Mouse (Mus musculus) kidney, embryonic 16.5 days (tissue): Measurements from ENCODE around the gene Dars. TPM values are rescaled to one million over a fixed set of nuclear protein-coding genes. Genes with fewer than 3 reads are reported as not detected.

Experiments used
- ATAC-seq: fragments of 200-750 bp; cut with Nextera tagmentation; 2 replicates; pipeline ENCODE4 v1.8.0; 2017; ENCODE audit warnings: moderate TSS enrichment; ENCODE audit not compliant: low FRiP score, low TSS enrichment
- H3K27ac ChIP-seq: fragments of 300-500 bp; sonication (generic); 2 replicates; pipeline ENCODE4 v1.5.1; 2014; ENCODE audit warnings: low read length
- H3K27me3 ChIP-seq: fragments of 300-500 bp; sonication (generic); 2 replicates; pipeline ENCODE4 v1.6.1; 2014; ENCODE audit warnings: low read length, control low read depth, mixed read lengths; ENCODE audit not compliant: insufficient read depth
- H3K36me3 ChIP-seq: fragments of 300-500 bp; sonication (generic); 2 replicates; pipeline ENCODE4 v1.6.1; 2014; ENCODE audit warnings: low read length, control low read depth, mixed read lengths; ENCODE audit not compliant: insufficient read depth
- H3K4me1 ChIP-seq: fragments of 300-500 bp; sonication (generic); 2 replicates; pipeline ENCODE4 v1.6.1; 2014; ENCODE audit warnings: low read length, control low read depth, mixed read lengths; ENCODE audit not compliant: insufficient read depth
- H3K4me2 ChIP-seq: fragments of 300-500 bp; sonication (generic); replicated peaks from 2 replicates; pipeline ENCODE4 v1.6.1; 2014; ENCODE audit warnings: low read depth, low read length
- H3K4me3 ChIP-seq: fragments of 300-500 bp; sonication (generic); 2 replicates; pipeline ENCODE4 v1.5.1; 2014; ENCODE audit warnings: mild to moderate bottlenecking, low read length
- H3K9ac ChIP-seq: fragments of 300-500 bp; sonication (generic); replicated peaks from 2 replicates; pipeline ENCODE4 v1.6.1; 2014; ENCODE audit warnings: low read length
- H3K9me3 ChIP-seq: fragments of 300-500 bp; sonication (generic); 2 replicates; pipeline ENCODE4 v1.6.1; 2016; ENCODE audit warnings: low read length, control low read depth
- WGBS: fragments of 180-500 bp; shearing (Covaris S2); extraction: QIAGEN DNeasy Blood & Tissue Kit; methylation state at CpG from one replicate; pipeline ENCODE4 v1.1.7; 2014; 5-methylcytosine and 5-hydroxymethylcytosine counted together
- polyA plus RNA-seq: library from polyadenylated mRNA; unstranded; fragments of >200 nt; fragmentation: Nextera tagmentation; extraction: Ambion mirVana; gene quantifications from 2 replicates; pipeline ENCODE4 v1.2.1, GENCODE M21; 2015

Gene Dars
- polyA plus RNA-seq, 1 experiment from 2014 or later: 155 TPM

DNA sequence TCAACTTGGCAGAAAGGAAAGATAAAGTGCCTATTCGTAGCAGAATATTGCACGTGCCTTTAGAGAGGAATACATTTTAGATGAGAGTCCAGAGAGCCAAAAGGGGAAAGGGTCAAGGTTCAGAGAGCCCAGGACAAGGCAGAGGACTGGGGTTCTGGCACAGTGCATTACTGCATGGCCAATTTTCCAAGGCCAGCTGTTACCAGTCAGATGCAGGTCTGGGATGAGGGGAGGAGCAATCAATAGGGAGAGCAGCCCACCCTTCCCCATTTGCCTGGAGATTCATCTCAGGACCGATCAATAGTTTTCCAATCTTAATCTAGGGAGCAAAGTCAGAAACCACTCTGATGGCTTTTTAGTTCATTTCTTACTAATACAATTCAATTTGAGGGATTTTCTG, 35.0 kb upstream of the Dars start:
- no peak overlapping the region for H3K4me3 ChIP-seq
- H3K9me3 ChIP-seq: no peaks in the 10 kb centered on the region
- no peaks in the 10 kb centered on the region for H3K36me3 ChIP-seq
- peaks cover 3% of the 10 kb centered on the region; the same call in 1 of the 2 replicates for H3K4me1 ChIP-seq
- H3K9ac ChIP-seq: no peak overlapping the region
- no peak overlapping the region for H3K4me2 ChIP-seq
- WGBS: 74% methylated on average over 3 of the region's 3 CpGs
- H3K27me3 ChIP-seq: no peaks in the 10 kb centered on the region
- H3K27ac ChIP-seq: no peak overlapping the region
- ATAC-seq: no peak

DNA sequence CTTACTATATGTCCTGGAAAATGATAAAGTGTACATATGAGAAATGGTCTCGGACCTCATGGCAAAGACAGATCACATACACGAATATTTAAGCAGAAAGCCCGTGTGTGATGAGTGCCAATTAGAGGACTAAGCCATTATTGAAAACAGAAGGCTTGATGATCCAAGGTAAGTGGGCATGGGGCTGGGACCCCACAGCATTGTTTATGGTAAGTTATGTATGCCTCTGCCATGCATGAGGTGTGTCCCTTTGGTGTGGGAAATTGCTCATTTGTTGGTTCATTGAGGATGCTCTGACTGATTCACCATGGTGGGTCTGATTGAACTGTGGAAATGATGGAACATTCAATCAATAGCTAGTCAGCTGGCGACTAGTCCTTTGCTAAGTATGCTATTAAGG, 34.0 kb upstream of the Dars start:
- WGBS: 86% methylated on average over 4 of the region's 4 CpGs
- Histone ChIP-seq H3K36me3 (no peaks in the 10 kb centered on the region), H3K27me3 (no peaks in the 10 kb centered on the region), H3K27ac (no peak overlapping the region), H3K4me1 (no peaks in the 10 kb centered on the region), H3K4me2 (no peak overlapping the region), H3K9ac (no peak overlapping the region), H3K9me3 (no peaks in the 10 kb centered on the region), H3K4me3 (no peak overlapping the region)
- no peak for ATAC-seq

DNA sequence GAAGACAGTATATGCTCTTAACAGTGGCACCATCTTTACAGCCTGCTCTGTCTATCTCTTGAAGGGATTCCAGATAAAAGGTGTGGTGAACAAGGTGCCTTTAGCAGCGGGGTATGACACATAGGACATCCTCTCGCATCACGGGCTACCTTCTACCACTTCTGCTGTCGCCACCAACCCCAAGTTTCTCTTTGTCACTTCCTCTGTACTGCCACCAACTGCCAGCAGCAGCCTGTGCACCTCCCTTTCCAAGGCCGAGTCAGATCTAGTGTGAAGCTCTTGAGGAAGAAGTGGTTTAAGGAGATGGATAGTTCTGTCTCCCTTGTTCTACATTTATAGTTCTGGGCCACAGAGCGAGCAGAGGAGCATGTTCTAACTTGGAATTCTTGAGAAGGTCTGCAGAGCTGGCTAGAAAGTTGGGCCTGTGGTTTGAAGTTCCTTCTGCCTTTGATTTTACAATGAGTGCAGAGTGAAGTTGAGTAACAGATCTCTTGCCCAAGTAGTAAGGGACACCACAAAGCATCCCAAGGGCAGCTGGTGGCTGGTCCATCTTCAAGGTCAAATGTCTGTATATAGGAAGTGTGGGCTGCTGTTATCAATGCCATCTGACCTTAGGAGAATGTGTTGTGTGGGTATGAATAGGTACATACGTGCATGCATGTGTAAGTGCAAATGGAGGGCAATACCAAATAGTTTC, 30.2 kb upstream of the Dars start:
- Histone ChIP-seq H3K4me2 (no peak overlapping the region), H3K27ac (no peak overlapping the region), H3K4me1 (no peaks in the 10 kb centered on the region), H3K4me3 (no peak overlapping the region), H3K27me3 (no peaks in the 10 kb centered on the region), H3K36me3 (no peaks in the 10 kb centered on the region), H3K9me3 (no peaks in the 10 kb centered on the region), H3K9ac (no peak overlapping the region)
- 79% methylated on average over 7 of the region's 7 CpGs for WGBS
- ATAC-seq: no peak

DNA sequence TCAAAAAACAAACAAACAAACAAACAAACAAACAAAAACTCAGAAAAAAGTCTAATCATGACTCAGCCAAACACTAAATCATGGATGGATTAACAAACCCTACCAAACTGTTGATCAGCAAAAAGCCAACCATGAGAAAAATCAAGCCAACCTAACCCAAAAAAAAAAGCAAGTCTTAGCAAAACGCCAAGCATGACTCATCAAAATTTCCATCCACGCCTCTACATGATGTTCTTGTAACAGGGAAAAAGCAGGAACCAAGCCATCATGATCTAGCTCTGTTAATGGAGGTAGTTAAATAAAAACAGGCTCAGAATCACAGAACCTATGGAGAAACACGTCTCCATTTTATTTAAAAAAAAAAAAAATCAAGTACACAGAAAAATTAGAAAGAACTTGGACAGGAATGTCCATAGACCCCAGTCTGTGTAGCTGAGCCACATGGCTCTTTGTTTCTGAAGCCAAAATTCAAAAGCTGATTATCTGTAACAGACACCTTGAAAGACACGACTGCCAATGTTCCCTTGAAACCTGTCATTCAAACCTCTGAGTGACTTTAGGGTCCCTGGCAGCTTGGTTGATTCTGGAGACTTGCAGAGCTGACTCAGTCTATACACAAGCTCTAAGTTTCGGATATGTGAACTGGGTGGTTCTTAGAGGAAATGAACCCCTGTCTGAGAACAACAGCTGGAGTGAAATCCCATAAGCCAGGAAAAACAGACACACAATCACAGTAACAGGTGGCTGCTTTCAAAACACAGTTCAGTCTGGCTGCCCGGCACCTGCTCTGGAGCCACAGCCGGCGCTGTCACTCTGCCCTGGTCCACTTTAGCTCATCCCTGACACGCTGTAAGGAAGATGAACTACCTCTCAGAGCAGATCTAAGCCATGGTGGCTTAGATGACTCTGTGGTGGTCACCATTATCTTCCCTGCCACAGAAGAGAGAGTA, 27.0 kb upstream of the Dars start:
- peak; percentile 75 for ATAC-seq
- Histone ChIP-seq H3K36me3 (no peaks in the 10 kb centered on the region), H3K9me3 (no peaks in the 10 kb centered on the region), H3K9ac (no peak overlapping the region), H3K4me1 (0 out of 2 replicates have a peak, but pooled peaks cover 4% of the 10 kb centered on the region), H3K27ac (no peak overlapping the region), H3K4me3 (no peak overlapping the region), H3K4me2 (no peak overlapping the region), H3K27me3 (no peaks in the 10 kb centered on the region)
- 48% methylated on average over 9 of the region's 9 CpGs for WGBS

DNA sequence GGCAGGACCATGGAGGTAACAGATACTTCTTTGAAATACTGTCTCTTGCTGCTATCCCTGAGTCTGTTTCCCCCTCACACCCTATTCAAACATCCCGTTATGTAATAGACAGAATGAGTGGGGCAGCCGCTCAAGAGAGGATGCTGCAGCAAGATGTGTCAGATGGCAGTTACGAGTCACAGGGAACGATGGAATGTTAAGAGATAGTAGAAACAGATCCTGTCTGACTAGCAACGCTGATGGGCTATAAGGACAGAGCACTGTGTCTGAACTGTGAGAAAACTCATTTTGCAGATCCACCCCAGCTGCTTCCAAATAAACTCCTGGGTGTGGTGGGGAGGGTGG, 23.9 kb upstream of the Dars start:
- 0 out of 2 replicates have a peak, but pooled peaks cover 4% of the 10 kb centered on the region for H3K4me1 ChIP-seq
- H3K36me3 ChIP-seq: no peaks in the 10 kb centered on the region
- H3K9ac ChIP-seq: no peak overlapping the region
- H3K27me3 ChIP-seq: no peaks in the 10 kb centered on the region
- H3K9me3 ChIP-seq: no peaks in the 10 kb centered on the region
- ATAC-seq: no peak
- H3K27ac ChIP-seq: no peak overlapping the region
- no peak overlapping the region for H3K4me2 ChIP-seq
- H3K4me3 ChIP-seq: no peak overlapping the region
- WGBS: 41% methylated on average over 5 of the region's 5 CpGs

DNA sequence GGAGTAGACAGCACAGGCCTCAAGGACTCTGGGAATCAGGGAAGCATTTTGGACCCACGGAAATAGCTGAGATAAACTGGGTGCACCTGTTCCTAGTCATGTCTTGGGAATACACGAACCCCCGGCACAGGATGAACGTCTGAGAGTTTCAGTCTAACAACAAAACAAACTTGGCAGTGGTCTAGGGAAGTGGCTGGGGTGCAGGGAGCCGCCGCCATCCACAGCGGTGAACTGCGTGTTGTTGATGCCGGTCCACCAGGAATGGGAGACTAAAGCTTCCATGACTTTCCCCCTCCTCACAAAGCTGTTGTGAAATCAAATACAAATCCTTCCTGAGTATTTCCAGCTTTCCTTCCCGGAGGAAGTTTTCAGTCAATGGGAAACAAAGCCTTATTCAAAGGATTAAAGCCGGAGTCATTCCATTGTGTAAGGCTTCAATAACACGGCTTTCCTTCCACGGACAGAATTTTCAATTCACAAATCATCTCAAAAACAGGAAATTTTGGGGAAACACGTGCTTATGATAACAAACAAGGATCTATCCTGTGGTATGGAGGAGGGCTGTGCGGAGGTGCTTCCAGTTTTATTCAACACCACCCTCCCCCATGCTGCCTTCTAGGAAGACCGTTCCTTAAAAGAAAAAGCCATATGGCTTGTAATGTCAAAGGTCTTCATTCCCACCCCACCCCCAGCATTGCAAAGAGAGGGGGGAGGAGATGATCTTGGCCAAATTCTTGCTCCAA, 23.4 kb upstream of the Dars start:
- Histone ChIP-seq H3K9me3 (no peaks in the 10 kb centered on the region), H3K4me2 (no peak overlapping the region), H3K4me1 (0 out of 2 replicates have a peak, but pooled peaks cover 4% of the 10 kb centered on the region), H3K27me3 (no peaks in the 10 kb centered on the region), H3K27ac (no peak overlapping the region), H3K36me3 (no peaks in the 10 kb centered on the region), H3K4me3 (no peak overlapping the region), H3K9ac (no peak overlapping the region)
- WGBS: 56% methylated on average over 16 of the region's 16 CpGs
- ATAC-seq: no peak

DNA sequence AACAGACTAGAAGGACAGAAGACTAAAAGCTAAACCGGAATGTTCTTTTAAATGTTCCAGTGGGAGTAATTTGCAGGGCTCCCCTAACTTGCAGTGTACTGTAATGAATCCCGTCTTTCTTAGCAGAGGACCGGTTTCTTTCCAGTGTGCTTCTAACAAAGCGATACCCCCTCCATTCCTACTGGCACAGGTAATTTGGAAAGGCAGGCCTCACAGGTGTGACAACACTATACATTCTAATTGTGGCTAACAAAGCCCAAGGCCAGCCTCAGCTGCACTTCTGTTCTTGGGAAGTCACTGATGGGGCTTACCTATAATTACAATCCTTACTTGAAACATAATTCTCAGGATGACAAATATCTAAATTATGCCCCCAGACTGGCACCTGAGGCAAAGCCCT, 22.4 kb upstream of the Dars start:
- ATAC-seq: no peak
- H3K4me2 ChIP-seq: no peak overlapping the region
- no peaks in the 10 kb centered on the region for H3K36me3 ChIP-seq
- no peaks in the 10 kb centered on the region for H3K9me3 ChIP-seq
- no peak overlapping the region for H3K4me3 ChIP-seq
- 97% methylated on average over 4 of the region's 4 CpGs for WGBS
- no peak overlapping the region for H3K27ac ChIP-seq
- no peaks in the 10 kb centered on the region for H3K27me3 ChIP-seq
- H3K4me1 ChIP-seq: 0 out of 2 replicates have a peak, but pooled peaks cover 4% of the 10 kb centered on the region
- no peak overlapping the region for H3K9ac ChIP-seq

DNA sequence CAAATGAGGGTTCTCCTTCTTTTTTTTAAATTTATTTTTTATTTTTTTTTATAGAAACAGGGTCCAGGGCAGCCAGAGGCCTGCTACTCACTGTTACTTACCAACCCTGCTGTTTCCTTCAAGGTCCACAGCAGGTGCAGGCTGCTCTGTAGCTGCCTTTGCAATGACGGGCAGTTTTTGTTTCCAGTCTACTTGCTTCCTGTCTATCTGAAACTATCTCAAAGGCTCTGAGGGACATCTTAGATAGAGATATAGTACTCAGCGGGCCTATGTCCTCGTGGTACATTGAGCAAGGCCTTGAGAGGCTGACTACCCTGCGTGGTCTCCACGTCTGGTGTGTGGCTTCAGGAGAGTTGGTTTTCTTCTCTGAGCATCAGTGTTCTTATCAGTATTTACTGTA, 21.4 kb upstream of the Dars start:
- 91% methylated on average over 5 of the region's 5 CpGs for WGBS
- no peak for ATAC-seq
- H3K9me3 ChIP-seq: no peaks in the 10 kb centered on the region
- H3K4me2 ChIP-seq: no peak overlapping the region
- no peak overlapping the region for H3K9ac ChIP-seq
- H3K4me1 ChIP-seq: 0 out of 2 replicates have a peak, but pooled peaks cover 4% of the 10 kb centered on the region
- no peak overlapping the region for H3K4me3 ChIP-seq
- no peaks in the 10 kb centered on the region for H3K27me3 ChIP-seq
- no peaks in the 10 kb centered on the region for H3K36me3 ChIP-seq
- no peak overlapping the region for H3K27ac ChIP-seq

DNA sequence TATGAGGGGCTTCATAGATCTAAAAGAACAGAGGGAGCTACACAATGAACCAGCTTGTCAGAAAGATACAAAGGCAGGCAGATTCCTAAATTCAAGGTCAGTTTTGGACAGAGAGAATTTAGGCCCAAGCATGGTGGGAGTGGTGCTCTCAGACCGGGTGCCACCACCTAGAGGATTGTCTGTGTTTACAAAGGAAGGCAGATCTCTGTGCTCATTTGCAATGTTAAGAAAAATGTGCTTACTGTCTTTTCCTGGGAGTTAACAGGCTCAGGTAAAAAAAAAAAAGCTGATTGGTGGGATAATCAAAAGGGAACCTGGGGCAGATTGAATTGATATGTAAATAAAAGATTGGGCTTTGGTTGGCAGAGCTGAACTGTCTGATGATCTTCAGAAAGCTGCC, 20.1 kb upstream of the Dars start:
- 0 out of 2 replicates have a peak, but pooled peaks cover 4% of the 10 kb centered on the region for H3K4me1 ChIP-seq
- ATAC-seq: no peak
- no peak overlapping the region for H3K4me2 ChIP-seq
- H3K27me3 ChIP-seq: no peaks in the 10 kb centered on the region
- no peak overlapping the region for H3K9ac ChIP-seq
- no peaks in the 10 kb centered on the region for H3K9me3 ChIP-seq
- H3K27ac ChIP-seq: no peak overlapping the region
- H3K36me3 ChIP-seq: no peaks in the 10 kb centered on the region
- no peak overlapping the region for H3K4me3 ChIP-seq
- WGBS: 64% methylated on average over 1 of the region's 1 CpGs
